Mouse (Mus musculus) neural tube, embryonic 12.5 days (tissue): ENCODE measurements around the gene Gm49450. TPM values are rescaled to one million over a fixed set of nuclear protein-coding genes. Genes with fewer than 3 reads are reported as not detected.
A peak's percentile ranks its signal among the peaks of the same experiment; 100 is the strongest.
"Not testable (repeated sequence)": the region's sequence is repeated elsewhere in the genome, so short reads cannot be mapped to it uniquely, and the experiment has no call there.

Experiments used
- ATAC-seq: fragments of 200-750 bp; cut with Nextera tagmentation; 2 replicates; pipeline ENCODE4 v1.8.0; 2017; ENCODE audit warnings: low read depth, mild to moderate bottlenecking, moderate TSS enrichment, moderate library complexity; ENCODE audit not compliant: low FRiP score
- H3K27ac ChIP-seq: fragments of 300-500 bp; sonication (generic); 2 replicates; pipeline ENCODE4 v1.5.1; 2016
- H3K27me3 ChIP-seq: fragments of 300-500 bp; sonication (generic); replicated peaks from 2 replicates; pipeline ENCODE4 v1.6.1; 2016; ENCODE audit warnings: mild to moderate bottlenecking
- H3K36me3 ChIP-seq: fragments of 300-500 bp; sonication (generic); 2 replicates; pipeline ENCODE4 v1.6.1; 2016; ENCODE audit warnings: mild to moderate bottlenecking
- H3K4me1 ChIP-seq: fragments of 300-500 bp; sonication (generic); 2 replicates; pipeline ENCODE4 v1.6.1; 2016
- H3K4me2 ChIP-seq: fragments of 300-500 bp; sonication (generic); replicated peaks from 2 replicates; pipeline ENCODE4 v1.6.1; 2016; ENCODE audit warnings: mild to moderate bottlenecking
- H3K4me3 ChIP-seq: fragments of 300-500 bp; sonication (generic); 2 replicates; pipeline ENCODE4 v1.5.1; 2016
- H3K9ac ChIP-seq: fragments of 300-500 bp; sonication (generic); 2 replicates; pipeline ENCODE4 v1.6.1; 2016; ENCODE audit warnings: mild to moderate bottlenecking
- H3K9me3 ChIP-seq: fragments of 300-500 bp; sonication (generic); 2 replicates; pipeline ENCODE4 v1.6.1; 2016; ENCODE audit warnings: mild to moderate bottlenecking
- WGBS: fragments of 180-500 bp; shearing (Covaris S2); methylation state at CpG from one replicate; pipeline ENCODE4 v1.1.7; 2016; 5-methylcytosine and 5-hydroxymethylcytosine counted together
- polyA plus RNA-seq: library from polyadenylated mRNA; unstranded; fragments of >200 nt; fragmentation: Nextera tagmentation; extraction: Ambion mirVana; gene quantifications from 2 replicates; pipeline ENCODE4 v1.2.1, GENCODE M21; 2016

Gene Gm49450
- polyA plus RNA-seq, 1 experiment from 2014 or later, result not detected

- Histone ChIP-seq H3K4me2 (no peak overlapping the region), H3K9ac (no peak overlapping the region), H3K4me1 (peaks cover 10% of the 10 kb centered on the region), H3K36me3 (no peaks in the 10 kb centered on the region), H3K9me3 (no peaks in the 10 kb centered on the region), H3K27ac (no peak overlapping the region), H3K4me3 (no peak overlapping the region), H3K27me3 (no peaks in the 10 kb centered on the region)
- ATAC-seq, result no peak
- WGBS, result 81% methylated on average over 3 of the region's 3 CpGs
These were observed 6.2 kb upstream of the Gm49450 start for GRCm38 (mm10) chr15:98959531-98959930.

- H3K36me3 ChIP-seq, result no peaks in the 10 kb centered on the region
- no peaks in the 10 kb centered on the region for H3K27me3 ChIP-seq
- no peak for ATAC-seq
- WGBS, result 81% methylated on average over 4 of the region's 4 CpGs
- no peak overlapping the region for H3K9ac ChIP-seq
- H3K9me3 ChIP-seq, result no peaks in the 10 kb centered on the region
- no peak overlapping the region for H3K4me2 ChIP-seq
- no peak overlapping the region for H3K27ac ChIP-seq
- H3K4me3 ChIP-seq, result no peak overlapping the region
- H3K4me1 ChIP-seq, result peaks cover 10% of the 10 kb centered on the region
These were observed 5.6 kb upstream of the Gm49450 start for GRCm38 (mm10) chr15:98958901-98959420.

- 87% methylated on average over 5 of the region's 5 CpGs for WGBS
- Histone ChIP-seq H3K27ac (no peak overlapping the region), H3K4me1 (peaks cover 10% of the 10 kb centered on the region), H3K27me3 (no peaks in the 10 kb centered on the region), H3K36me3 (no peaks in the 10 kb centered on the region), H3K9me3 (no peaks in the 10 kb centered on the region), H3K9ac (no peak overlapping the region), H3K4me2 (no peak overlapping the region), H3K4me3 (no peak overlapping the region)
- no peak for ATAC-seq
These were observed 4.1 kb upstream of the Gm49450 start for GRCm38 (mm10) chr15:98957475-98957874.

- Histone ChIP-seq H3K9me3 (no peaks in the 10 kb centered on the region), H3K4me1 (peaks cover 10% of the 10 kb centered on the region), H3K4me3 (no peak overlapping the region), H3K36me3 (peaks cover 2% of the 10 kb centered on the region; the same call in 1 of the 2 replicates), H3K27ac (no peak overlapping the region), H3K9ac (peak overlapping the region; percentile 22; the same call in 1 of the 2 replicates), H3K27me3 (no peaks in the 10 kb centered on the region), H3K4me2 (peak overlapping the region; percentile 60)
- ATAC-seq, result no peak
- 71% methylated on average over 4 of the region's 4 CpGs for WGBS
These were observed 2.6 kb upstream of the Gm49450 start for GRCm38 (mm10) chr15:98956000-98956399.

GRCm38 (mm10) chr15:98955324-98955723 is 2.0 kb upstream of the Gm49450 start:
- no peak for ATAC-seq
- Histone ChIP-seq H3K4me3 (peak overlapping the region; percentile 31; the same call in 1 of the 2 replicates), H3K36me3 (peaks cover 4% of the 10 kb centered on the region; the same call in 1 of the 2 replicates), H3K27me3 (no peaks in the 10 kb centered on the region), H3K4me1 (peaks cover 10% of the 10 kb centered on the region), H3K4me2 (peak overlapping the region; percentile 60), H3K9ac (peak overlapping the region; percentile 68), H3K27ac (peak overlapping the region; percentile 96), H3K9me3 (no peaks in the 10 kb centered on the region)
- 54% methylated on average over 4 of the region's 4 CpGs for WGBS

- whole genome bisulfite sequencing, result 5% methylated on average over 14 of the region's 14 CpGs
- Histone ChIP-seq H3K27ac (peak overlapping the region; percentile 96), H3K4me2 (peak overlapping the region; percentile 60), H3K4me1 (peaks cover 10% of the 10 kb centered on the region), H3K27me3 (no peaks in the 10 kb centered on the region), H3K9me3 (no peaks in the 10 kb centered on the region), H3K9ac (peak overlapping the region; percentile 68), H3K4me3 (peak overlapping the region; percentile 31), H3K36me3 (peaks cover 7% of the 10 kb centered on the region)
- ATAC-seq, result peak; percentile 33; the same call in 1 of the 2 replicates
These were observed 1.3 kb upstream of the Gm49450 start for GRCm38 (mm10) chr15:98954425-98955253.

GRCm38 (mm10) chr15:98952751-98953400 is 475 bp downstream of the Gm49450 start:
- ATAC-seq, result peak; percentile 64
- H3K4me2 ChIP-seq, result peak overlapping the region; percentile 60
- peaks cover 13% of the 10 kb centered on the region for H3K36me3 ChIP-seq
- under 1% methylated on average over 41 of the region's 41 CpGs for whole genome bisulfite sequencing
- no peaks in the 10 kb centered on the region for H3K9me3 ChIP-seq
- peak overlapping the region; percentile 100 for H3K27ac ChIP-seq
- H3K9ac ChIP-seq, result peak overlapping the region; percentile 100
- peaks cover 10% of the 10 kb centered on the region for H3K4me1 ChIP-seq
- peak overlapping the region; percentile 91 for H3K4me3 ChIP-seq
- no peaks in the 10 kb centered on the region for H3K27me3 ChIP-seq

GRCm38 (mm10) chr15:98952063-98952455 is 1.3 kb downstream of the Gm49450 start:
- H3K27ac ChIP-seq, result peak overlapping the region; percentile 84
- H3K9ac ChIP-seq, result peak overlapping the region; percentile 100
- H3K9me3 ChIP-seq, result no peaks in the 10 kb centered on the region
- H3K36me3 ChIP-seq, result peaks cover 13% of the 10 kb centered on the region
- no peak for ATAC-seq
- WGBS, result 13% methylated on average over 5 of the region's 5 CpGs
- no peaks in the 10 kb centered on the region for H3K27me3 ChIP-seq
- H3K4me1 ChIP-seq, result peaks cover 10% of the 10 kb centered on the region
- H3K4me3 ChIP-seq, result peak overlapping the region; percentile 91
- peak overlapping the region; percentile 60 for H3K4me2 ChIP-seq

- Histone ChIP-seq H3K9ac (peak overlapping the region; percentile 100), H3K36me3 (peaks cover 13% of the 10 kb centered on the region), H3K4me3 (peak overlapping the region; percentile 91), H3K27ac (peak overlapping the region; percentile 84), H3K4me2 (peak overlapping the region; percentile 60)
- WGBS, result 83% methylated on average over 11 of the region's 15 CpGs
- not testable (repeated sequence) for ATAC-seq, H3K9me3 ChIP-seq, H3K4me1 ChIP-seq, H3K27me3 ChIP-seq
These were observed 2.0 kb downstream of the Gm49450 start for GRCm38 (mm10) chr15:98951122-98952062.

GRCm38 (mm10) chr15:98949607-98949892 is 3.8 kb downstream of the Gm49450 start:
- Histone ChIP-seq H3K4me1 (no peaks in the 10 kb centered on the region), H3K4me2 (peak overlapping the region; percentile 55), H3K36me3 (peaks cover 13% of the 10 kb centered on the region), H3K27me3 (no peaks in the 10 kb centered on the region), H3K27ac (0 out of 2 replicates have a peak overlapping the region, but pooled peaks have one; percentile 5), H3K4me3 (peak overlapping the region; percentile 21), H3K9me3 (no peaks in the 10 kb centered on the region), H3K9ac (peak overlapping the region; percentile 51)
- ATAC-seq, result no peak
- WGBS, result 44% methylated on average over 3 of the region's 3 CpGs

- Histone ChIP-seq H3K27ac (0 out of 2 replicates have a peak overlapping the region, but pooled peaks have one; percentile 5), H3K9ac (peak overlapping the region; percentile 51), H3K9me3 (no peaks in the 10 kb centered on the region), H3K4me3 (peak overlapping the region; percentile 21), H3K36me3 (peaks cover 13% of the 10 kb centered on the region), H3K4me2 (peak overlapping the region; percentile 55), H3K27me3 (no peaks in the 10 kb centered on the region), H3K4me1 (no peaks in the 10 kb centered on the region)
- ATAC-seq, result no peak
- 59% methylated on average over 6 of the region's 6 CpGs for WGBS
These were observed 4.3 kb downstream of the Gm49450 start for GRCm38 (mm10) chr15:98948857-98949606.
